Mouse (Mus musculus): ENCODE measurements around the gene Usp33. TPM values are rescaled to one million over a fixed set of nuclear protein-coding genes. Genes with fewer than 3 reads are reported as not detected.

The Usp33 gene
- polyA plus RNA-seq, 1 experiment = 20.1 TPM

DNA sequence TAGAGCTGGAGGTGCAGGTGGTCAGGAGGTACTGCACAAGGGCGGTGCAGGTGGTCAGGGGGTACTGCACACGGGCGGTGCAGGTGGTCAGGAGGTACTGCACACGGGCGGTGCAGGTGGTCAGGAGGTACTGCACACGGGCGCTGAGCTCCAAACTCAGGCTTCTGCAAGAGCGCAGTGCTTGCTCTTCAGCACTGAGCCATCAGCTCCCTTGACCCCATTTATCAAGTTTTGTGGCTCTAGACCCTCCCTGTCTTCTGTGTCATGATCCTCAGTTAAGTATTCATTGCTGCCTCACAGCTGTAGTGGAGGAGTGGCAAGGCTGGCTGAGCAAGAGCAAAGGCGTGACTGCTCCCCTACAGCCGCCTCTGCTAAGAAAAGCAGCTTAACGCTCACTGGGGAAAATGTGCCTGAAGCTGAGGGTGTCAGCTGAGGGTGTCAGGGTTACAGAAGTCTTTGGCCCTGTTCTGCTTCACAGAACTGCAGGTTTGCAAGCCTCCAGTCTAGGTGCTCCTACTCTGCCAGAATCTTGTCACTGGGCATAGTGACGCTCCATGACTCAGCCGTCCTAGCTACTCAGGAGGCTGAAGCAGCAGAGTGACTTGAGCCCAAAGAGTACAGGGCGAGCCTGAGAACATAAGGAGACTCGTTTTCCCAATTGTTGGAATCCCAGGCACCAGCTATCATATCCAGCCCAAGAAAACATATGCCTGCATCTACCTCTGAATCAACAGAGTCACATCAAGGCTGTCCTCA is 13.6 kb upstream of the Usp33 start:
- TF ChIP-seq GATA1 (IDR thresholded peaks at IDR 0.05; ENCODE audit: low read length) = no peak

DNA sequence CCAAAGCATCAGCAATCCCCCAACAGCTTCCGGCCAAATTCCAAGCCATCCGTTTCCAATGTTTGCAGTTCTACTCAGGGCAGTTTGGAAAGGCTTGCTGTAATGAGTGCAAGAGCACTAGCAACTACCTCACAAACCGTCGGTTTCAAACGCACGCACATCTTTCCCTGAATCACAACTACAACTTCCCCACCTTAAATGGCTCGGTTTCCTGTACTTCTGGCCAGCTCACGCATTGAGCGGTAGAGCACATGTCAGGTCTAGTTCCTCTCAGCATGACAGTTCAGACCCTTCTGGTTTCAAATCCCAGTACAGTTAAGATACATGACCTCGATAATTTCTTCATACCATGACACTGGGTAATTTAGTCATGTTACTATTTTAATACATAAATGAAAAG is 12.6 kb upstream of the Usp33 start:
- TF ChIP-seq GATA1 (IDR thresholded peaks at IDR 0.05; ENCODE audit: low read length) = no peak

DNA sequence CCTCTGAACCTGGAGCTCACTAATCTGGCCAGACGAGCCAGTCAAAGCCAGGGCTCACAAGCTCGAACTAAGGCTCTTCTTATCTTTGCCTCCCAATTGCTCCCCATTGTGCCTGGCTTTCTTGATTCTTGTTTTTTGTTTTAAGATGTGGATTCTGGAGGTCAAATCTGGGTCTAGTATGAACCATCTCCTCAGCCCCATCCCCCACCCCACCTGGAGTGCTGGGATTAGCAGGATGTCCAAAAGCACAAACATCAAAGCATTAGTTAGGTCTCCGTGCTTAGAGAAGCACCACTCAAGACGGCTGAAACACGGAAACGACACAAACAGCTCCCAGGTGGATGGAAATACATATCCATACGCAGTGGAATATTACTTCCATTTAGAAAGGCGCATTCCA is 10.2 kb upstream of the Usp33 start:
- no peak for TF ChIP-seq GATA1 (IDR thresholded peaks at IDR 0.05; ENCODE audit: low read length)

DNA sequence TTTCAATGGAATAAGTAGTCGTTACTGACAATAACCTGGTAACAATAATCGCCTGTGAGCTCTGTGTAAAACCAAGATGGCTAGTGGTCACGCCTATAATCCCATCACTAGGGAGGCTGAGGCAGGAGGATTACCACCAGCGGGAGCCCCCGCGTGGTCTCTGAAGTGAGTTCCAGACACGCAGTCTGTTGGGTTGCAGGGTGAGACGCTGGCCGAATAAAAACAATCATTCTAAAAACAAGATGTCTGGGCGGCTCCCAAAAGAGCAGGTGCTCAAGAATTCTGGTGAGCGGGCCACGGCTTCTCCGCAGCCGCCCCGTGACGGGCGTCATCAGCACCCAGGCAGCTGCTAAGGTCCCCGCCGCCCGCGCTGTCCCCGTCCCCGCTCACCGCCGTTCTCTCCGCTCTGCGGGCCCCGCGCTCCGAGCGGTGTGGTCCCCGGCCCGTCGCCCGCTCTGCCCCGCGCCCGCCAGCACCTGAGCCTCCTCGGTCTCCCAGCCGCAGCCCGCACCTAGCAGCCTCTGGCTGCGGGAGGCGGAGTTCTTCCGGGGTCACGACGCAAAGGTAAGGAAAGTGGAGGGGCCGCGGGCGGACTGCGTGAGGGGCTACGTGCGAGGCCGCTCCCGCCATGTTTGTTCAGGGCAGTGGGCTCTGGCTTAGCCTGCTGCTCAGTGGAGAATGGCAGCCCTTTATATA is 6.3 kb upstream of the Usp33 start, which contains the start of gene Miga1:
Miga1 (minus strand) TSS at position 546 of the 696 bp plus-strand sequence.
- TF ChIP-seq GATA1 (IDR thresholded peaks at IDR 0.05; ENCODE audit: low read length) = no peak

DNA sequence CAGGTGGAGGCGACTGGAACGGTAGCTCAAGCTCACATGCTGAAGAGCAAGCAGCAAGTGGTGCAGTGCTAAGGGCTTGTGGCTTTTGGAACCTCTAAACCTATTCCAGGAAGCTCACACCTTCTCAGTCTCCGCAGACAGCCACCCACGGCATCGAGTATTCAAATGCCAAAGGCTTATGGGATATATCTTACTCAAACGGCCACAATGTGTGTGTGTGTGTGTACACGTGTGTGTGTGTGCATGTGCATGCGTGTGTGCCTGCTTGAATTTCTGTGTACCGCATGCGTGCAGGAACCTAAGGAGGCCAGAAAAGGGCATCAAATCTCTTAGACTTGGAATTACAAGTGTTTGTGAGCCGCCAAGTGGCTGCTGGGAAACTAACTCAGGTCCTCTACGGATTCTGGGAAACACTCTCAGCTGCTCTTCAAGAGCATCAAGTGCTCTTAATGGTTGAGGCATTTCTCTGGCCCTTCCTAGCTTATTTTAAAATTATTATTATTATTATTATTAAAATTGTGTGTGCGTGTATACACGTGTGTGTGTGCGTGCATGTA is 3.2 kb upstream of the Usp33 start:
- TF ChIP-seq GATA1 (IDR thresholded peaks at IDR 0.05; ENCODE audit: low read length) = no peak

DNA sequence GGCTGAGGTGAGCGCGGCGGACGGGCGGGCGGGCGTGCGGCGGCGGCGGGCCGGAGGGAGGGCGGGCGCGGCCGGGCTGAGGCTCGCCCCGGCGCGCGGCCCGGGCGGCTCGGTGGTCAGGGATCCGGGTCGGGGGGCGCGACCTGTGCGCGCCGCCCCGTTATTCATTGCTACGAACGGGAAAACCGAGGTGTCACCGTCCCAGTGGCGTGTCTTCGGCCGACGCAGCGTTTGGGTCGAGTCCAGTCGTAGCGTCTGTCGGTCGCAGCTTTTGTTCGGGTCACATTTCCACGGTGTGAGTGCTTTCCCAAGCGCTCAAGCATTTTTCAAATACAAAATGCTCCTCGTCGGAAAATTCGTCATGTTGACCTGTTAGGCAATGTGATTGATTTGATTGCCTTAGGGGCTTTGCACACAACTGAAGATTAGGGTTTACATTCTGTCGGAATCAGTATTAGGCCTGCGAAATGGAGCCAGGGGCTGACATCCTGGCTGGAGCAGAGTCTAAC is 409 bp downstream of the Usp33 start:
- TF ChIP-seq GATA1 (IDR thresholded peaks at IDR 0.05; ENCODE audit: low read length) = no peak

DNA sequence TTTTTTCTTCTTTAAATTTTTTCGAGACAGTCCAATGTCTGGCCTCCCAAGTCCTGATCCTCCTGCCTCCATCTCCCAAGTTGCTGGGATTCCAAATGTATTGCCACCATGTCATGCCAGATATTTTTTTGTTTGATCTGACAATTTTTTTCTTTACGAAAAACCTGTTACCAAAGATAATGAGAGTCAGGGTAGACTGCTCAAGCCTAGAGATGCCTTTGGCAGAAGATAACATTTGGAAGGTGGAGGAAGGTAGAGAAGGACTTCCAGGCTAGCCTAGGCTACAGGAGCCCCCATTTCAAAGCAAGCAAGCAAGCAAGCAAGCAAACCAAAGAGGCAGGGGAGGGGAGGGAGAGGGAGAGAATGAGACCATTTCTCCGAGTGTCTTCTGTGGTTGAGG is 949 bp downstream of the Usp33 start:
- no peak for TF ChIP-seq GATA1 (IDR thresholded peaks at IDR 0.05; ENCODE audit: low read length)

DNA sequence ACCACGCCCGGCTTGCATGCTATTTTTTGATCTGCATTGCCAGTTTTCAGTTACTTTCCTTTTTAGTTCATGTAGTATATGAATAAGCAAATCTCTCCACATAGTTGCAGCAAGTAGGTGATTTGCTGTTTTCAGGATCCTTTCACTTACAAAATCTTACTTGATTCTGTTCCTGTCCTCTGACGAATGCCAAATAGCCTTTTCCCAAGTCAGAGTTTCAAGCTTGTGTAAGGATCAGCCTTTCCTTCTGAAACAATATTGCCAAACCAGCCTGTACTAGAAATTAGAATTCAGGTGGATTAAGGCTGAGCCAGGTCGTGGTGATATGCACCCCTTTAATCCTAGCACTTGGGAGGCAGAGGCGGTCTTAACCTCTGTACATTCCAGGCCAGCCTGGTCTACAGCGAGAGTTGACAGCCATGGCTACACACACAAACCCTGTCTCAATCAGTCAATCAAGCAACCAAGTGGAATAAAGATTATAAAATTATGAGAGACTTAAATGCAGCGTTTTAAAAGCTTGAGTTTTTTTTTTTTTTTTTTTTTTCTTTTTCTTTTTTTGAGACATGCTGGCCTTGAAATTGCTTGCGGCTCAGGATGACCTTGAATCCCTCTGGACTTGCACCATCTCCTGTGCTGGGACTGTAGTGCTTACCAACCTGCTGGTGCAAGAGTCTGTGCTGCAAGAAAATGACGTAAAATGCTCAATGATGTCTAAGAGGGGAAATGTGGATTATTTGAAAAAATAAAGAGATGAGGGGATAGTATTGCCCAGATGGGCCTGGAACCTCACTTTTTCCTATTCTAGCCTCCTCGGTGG is 1.9 kb downstream of the Usp33 start:
- TF ChIP-seq GATA1 (IDR thresholded peaks at IDR 0.05; ENCODE audit: low read length) = no peak

DNA sequence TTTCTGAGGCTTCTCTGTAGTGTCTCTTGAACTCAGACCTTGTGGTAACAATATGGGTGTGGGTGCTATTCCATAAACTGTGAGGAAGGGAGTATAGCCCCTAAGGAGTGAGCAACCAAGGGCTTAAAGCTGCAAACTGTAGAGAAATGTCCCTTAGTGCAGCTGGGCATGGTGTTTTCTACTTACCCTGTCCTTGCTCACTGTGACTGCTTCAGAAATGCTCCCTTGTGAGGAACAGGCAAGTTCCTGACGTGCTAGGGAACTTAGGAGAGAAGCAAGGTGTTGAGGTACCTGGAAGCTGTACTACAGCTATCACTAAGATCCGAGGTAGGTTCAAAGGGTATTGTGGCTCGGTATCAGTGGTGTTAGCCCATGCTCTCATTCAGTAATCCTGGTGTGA is 4.2 kb downstream of the Usp33 start:
- TF ChIP-seq GATA1 (IDR thresholded peaks at IDR 0.05; ENCODE audit: low read length) = no peak

DNA sequence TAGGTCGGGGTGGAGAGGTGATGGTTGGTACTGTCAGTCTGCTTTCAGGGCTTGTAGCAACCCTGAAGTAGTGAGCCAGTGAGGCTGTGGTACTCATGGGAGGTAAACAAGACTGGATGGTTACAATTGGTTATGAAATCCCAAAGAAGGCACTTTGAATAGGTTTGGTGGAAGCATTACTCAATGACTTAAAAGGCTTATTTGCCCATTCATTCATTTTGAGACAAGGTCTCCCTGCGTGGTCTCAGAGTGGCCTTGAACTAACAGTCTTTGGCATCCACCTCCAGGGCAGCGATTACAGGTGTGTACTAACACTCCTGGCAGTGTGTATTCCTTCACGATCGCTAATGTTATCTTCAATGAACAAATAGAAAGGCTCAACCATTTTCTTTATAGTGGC is 4.7 kb downstream of the Usp33 start:
- no peak for TF ChIP-seq GATA1 (IDR thresholded peaks at IDR 0.05; ENCODE audit: low read length)

DNA sequence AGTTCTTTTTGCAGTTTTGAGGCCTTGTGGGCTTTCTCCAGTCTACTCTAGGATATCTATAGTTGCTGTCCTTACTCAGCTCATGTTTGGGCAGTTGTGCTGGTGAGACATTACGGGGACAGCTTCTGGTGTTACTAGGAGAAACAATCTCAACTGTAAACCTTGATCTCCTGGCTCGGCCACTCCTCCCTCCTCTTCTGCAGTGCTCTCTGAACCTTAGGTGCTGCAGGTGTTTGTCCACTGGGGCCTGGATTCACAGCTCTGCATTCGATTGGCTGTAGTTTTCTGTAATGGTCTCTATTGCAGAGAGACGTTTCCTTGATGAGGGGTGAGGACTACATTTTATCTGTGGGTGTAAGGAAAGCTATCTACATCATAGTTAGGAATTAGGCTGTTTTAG is 6.0 kb downstream of the Usp33 start:
- TF ChIP-seq GATA1 (IDR thresholded peaks at IDR 0.05; ENCODE audit: low read length) = no peak

DNA sequence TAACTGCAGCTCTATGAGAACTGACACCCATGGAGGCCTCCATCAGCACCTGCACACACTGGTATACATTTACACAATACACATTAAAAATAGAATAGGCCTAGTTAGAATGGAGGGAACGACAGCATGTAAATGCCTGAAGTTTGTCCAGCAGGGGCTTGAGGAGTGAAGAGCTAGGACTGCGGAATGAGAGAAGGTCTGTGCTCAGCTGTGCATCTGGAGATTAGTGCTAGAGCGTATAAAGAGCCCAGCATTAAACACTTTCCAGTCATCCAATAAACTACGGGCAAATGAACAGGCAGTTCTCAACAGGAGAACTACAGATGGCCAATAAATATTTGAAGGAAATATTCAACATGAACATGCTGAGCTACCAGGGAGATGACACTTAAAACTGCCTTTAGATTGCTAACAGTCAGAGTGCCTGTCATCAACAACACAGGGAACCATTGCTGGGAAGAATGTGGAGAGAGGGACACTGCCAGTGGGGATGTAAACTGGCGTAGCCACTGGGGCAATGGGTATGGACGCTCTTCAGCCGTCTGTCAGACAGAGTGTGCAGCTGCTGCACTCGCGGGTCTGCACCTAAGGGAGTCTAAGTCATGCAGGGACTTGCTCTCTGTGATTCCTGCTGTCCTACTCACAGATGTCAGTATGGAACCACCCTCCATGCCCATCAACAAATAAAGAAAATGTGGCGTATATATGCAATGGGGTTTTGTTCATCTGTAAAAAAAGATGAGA is 7.3 kb downstream of the Usp33 start:
- TF ChIP-seq GATA1 (IDR thresholded peaks at IDR 0.05; ENCODE audit: low read length) = no peak

DNA sequence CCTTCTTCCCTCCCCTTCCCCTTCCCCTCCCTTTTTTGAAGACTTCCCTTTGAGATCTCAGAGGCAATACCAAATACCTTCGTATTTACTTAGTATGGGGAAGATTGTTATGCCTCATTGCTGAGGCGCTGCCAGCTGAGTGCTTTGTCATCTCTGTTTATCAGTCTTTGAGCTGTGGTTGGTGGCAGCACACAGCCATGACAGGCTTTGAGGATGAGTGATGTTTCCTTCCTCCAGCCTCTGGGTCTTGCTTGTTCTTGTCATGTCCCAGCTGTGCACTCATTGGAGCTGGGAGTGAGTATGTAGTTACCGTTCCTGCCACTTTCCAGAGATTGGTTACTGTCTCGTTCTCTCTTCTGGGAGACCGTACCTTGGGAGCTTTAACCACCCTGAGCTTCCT is 9.1 kb downstream of the Usp33 start:
- no peak for TF ChIP-seq GATA1 (IDR thresholded peaks at IDR 0.05; ENCODE audit: low read length)

DNA sequence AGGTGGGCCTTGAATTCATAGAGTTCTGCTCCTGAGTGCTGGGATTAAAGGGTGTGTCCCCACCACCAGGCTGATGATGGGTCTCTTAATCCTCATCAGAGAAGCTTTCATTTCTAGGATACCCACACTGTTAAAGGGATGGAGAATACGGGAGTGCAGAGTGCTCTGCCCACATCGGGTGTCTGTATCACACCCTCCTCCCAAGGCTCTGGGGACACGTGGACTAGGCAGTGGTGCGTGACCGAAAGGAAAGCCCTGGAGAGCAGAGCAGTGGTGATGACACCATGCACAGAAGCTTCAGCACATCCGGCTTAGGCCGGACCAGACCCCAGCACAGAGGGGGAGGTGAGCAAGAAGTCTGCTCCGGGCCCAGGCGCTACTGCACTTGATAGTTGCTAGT is 10.5 kb downstream of the Usp33 start:
- no peak for TF ChIP-seq GATA1 (IDR thresholded peaks at IDR 0.05; ENCODE audit: low read length)

DNA sequence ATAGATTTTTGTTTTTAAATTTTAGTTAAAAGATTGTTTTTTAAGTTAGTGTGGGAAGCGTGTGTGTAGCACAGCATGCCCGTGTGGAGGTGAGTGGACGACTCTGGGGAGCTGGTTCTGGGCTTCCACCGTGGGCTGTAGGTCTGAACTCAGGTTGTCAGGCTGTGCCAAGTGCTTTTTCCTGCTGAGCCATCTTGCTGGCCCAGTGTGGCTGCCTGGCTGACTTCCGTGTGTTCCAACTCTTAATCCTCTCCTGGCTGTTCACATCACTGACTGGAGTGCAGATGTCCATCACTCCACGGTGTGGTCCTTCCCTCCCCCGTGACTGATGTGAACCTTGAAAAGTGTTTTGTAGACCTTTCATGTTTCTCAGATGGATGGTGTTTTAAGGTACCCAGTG is 12.9 kb downstream of the Usp33 start:
- no peak for TF ChIP-seq GATA1 (IDR thresholded peaks at IDR 0.05; ENCODE audit: low read length)
